Mouse (Mus musculus) gastrocnemius, postnatal 36 days (tissue): ENCODE measurements around the gene Olfr15. TPM values are rescaled to one million over a fixed set of nuclear protein-coding genes. Genes with fewer than 3 reads are reported as not detected.

Experiments
- DNase-seq, 2 experiments: peaks; one replicate each; pipeline ENCODE4 v3.0.0; 2022
- intact Hi-C: fragments of 180-260 bp; cut with DNase I; formaldehyde crosslinking; loops from one replicate; pipeline ENCODE4 v1.15.1; 2025
- total RNA-seq, 2 experiments: library from RNA; stranded (reverse); gene quantifications; 2 replicates each; pipeline ENCODE4 v1.2.3; 2021

Gene Olfr15
- total RNA-seq, 2 experiments from 2014 or later, result not detected

GRCm38 (mm10) chr16:3871815-3872214 lies 41.1 kb downstream of the Olfr15 start:
- DNase-seq, result no peak
- intact Hi-C loops, result no loop called here

DNA sequence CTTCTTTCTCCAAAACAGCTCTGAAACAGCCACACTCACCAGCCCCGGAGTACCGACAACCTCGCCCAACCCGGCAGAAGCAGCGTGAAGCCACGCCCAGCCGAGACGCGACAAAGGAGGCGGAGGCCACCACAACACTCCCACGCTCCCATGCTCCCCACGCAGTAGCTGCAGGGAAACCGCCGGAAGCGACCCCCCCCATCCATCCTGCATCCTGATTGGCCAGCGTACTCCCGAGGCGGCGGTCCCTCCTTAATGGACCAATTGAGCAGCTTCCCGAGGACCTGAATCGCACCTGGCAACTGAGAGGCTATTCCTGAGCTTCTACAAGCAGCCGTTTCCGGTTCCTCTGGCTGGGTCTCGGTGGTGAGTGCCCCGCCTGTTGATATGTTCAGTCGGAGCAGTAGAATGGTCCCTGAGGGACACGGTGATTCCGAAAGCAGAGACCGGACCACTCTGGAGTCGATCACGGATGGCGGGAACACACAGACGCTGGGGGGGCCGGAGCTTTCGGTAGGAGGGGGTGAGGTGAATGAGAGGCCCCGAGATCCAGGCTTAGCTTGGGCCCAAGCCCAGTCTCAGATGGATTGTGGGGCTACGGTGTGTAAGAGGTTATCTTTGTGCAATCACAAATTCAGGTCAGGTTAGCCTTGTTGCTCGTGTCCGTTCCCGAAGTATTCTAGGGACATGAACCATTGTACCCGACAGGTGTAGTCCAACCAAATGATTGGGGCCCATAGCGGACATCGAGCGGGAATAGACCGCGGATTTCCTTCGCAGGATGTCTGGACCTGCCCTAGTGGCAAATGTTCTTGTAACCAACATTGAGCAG lies 41.8 kb downstream of the Olfr15 start, which contains the start of gene Naa60:
Gene Naa60 (plus strand): TSS at position 160 of the 832 bp plus-strand sequence.
- intact Hi-C loops, result no loop called here
- DNase-seq, result peak; percentile 74 to 84

DNA sequence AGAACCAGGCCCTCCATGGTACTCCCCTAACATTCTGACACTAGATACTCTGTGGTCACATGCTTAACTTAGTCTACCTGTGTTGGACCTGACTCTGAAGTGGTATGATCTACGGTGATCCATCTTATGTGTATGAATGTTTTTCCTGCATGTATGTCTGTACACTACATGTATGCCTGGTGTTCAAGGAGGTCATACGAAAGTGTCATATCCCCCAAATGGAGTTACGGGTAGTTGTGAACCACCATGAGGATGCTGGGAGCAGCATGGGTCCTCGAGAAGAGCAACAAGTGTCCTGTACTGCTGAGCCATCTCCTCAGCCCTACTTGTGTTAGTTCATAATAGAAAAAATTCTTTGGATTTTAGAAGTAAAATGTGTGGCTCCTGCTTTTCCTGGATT lies 45.7 kb downstream of the Olfr15 start:
- DNase-seq, result no peak
- intact Hi-C loops, result no loop called here

DNA sequence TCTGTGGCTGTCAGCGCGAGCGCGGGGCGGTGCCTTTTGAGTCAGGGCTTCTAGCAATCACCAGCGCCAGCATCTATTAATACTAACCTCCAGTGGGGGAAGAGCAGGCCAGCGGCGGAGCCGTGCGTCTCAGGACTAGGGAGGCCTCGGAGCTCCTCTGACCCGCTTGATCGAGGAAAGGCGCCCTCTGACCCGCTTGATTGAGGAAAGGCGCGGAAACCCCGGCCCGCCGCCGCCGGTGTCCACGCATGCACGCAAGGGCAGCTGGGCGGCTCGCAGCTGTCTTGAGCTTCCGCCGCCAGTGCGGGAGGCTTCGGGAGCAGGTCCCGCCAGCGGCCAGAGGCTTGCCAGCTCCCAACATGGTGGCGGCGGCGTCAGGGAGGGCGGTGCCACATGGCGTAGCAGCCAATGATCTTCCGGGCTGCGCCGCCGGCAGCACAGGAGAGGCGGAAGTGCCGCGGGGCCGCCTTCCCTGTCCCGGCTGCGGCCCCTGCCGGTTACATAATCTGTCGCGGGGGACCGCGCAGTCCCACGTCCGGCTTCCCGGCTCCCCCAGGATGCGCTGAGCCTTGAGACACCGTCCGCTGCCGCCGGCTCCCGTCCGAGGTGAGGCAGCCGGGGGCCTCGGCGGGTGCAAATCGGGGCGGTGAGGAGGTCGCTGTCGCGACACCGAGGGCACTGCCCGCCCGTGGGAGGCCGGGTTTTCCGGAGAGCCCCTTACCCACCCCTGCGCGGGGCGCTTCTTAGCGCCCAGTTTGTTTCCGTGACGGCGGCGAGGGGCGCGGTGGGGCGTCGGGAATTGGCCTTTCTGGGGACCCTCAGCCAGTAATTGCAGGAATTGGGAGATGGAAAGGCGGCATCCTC lies 53.8 kb downstream of the Olfr15 start, which contains the start of the genes Zfp597 and Gm20695:
Gene Zfp597 (minus strand): TSS at position 361 of the 864 bp plus-strand sequence.
Gene Gm20695 (plus strand): TSS at position 448 of the 864 bp plus-strand sequence.
- DNase-seq, result peak; percentile 91 to 93
- intact Hi-C loops, result loop anchor here (5.0 kb wide), 1 partner anchor 37 kb away; the partner anchor contains the start of gene Zfp174

- intact Hi-C loops, result no loop called here
- DNase-seq, result no peak
These were observed 54.5 kb downstream of the Olfr15 start for GRCm38 (mm10) chr16:3885065-3885670.

GRCm38 (mm10) chr16:3891621-3892295 lies 61.1 kb downstream of the Olfr15 start:
- intact Hi-C loops, result no loop called here
- DNase-seq, result no peak

GRCm38 (mm10) chr16:3893739-3894138 lies 63.1 kb downstream of the Olfr15 start:
- DNase-seq, result no peak
- intact Hi-C loops, result no loop called here

Other genes with a start within 250 kb of the Olfr15 start
- not detected for gene Olfr161, start 239.8 kb upstream of the Olfr15 start, total RNA-seq
- not detected for gene Mefv, start 112.8 kb upstream of the Olfr15 start, total RNA-seq
- 1 to 10 TPM; 4.4 to 6.1 TPM for gene Zfp263, start 86.8 kb upstream of the Olfr15 start, total RNA-seq
- 1 to 10 TPM; 1.2 to 1.6 TPM for gene Zfp174, start 16.4 kb downstream of the Olfr15 start, total RNA-seq
- gene Naa60, start 41.5 kb downstream of the Olfr15 start, total RNA-seq, result 10 to 100 TPM; 30.5 to 33.2 TPM
- 1 to 10 TPM; 5.6 to 7.0 TPM for gene Zfp597, start 53.7 kb downstream of the Olfr15 start, total RNA-seq
- not detected for gene Gm20695, start 53.8 kb downstream of the Olfr15 start, total RNA-seq
- 1 to 10 TPM; 2.1 to 2.6 TPM for gene 1700037C18Rik, start 77.8 kb downstream of the Olfr15 start, total RNA-seq
- 1 to 10 TPM; 7.6 to 9.1 TPM for gene Cluap1, start 77.9 kb downstream of the Olfr15 start, total RNA-seq
- gene Nlrc3, start 145.8 kb downstream of the Olfr15 start, total RNA-seq, result 1 to 10 TPM; 1.3 to 3.5 TPM
- 1 to 10 TPM; 4.8 to 6.5 TPM for gene Slx4, start 172.9 kb downstream of the Olfr15 start, total RNA-seq
- not detected for gene Dnase1, start 206.1 kb downstream of the Olfr15 start, total RNA-seq
- 100 to 1,000 TPM; 102 to 117 TPM for gene Trap1, start 246.9 kb downstream of the Olfr15 start, total RNA-seq